Mouse (Mus musculus) CD8-positive naive resting alpha-beta T cell, adult 2 months (primary cell): ENCODE measurements around the gene Pex14.

ENCODE experiments used
- DNase-seq, 2 experiments: peaks; one replicate each; pipeline ENCODE4 v3.0.0; 2022; ENCODE audit warnings: low read depth in 2 of 2, low spot score in 2 of 2

Pex14 gene

DNA sequence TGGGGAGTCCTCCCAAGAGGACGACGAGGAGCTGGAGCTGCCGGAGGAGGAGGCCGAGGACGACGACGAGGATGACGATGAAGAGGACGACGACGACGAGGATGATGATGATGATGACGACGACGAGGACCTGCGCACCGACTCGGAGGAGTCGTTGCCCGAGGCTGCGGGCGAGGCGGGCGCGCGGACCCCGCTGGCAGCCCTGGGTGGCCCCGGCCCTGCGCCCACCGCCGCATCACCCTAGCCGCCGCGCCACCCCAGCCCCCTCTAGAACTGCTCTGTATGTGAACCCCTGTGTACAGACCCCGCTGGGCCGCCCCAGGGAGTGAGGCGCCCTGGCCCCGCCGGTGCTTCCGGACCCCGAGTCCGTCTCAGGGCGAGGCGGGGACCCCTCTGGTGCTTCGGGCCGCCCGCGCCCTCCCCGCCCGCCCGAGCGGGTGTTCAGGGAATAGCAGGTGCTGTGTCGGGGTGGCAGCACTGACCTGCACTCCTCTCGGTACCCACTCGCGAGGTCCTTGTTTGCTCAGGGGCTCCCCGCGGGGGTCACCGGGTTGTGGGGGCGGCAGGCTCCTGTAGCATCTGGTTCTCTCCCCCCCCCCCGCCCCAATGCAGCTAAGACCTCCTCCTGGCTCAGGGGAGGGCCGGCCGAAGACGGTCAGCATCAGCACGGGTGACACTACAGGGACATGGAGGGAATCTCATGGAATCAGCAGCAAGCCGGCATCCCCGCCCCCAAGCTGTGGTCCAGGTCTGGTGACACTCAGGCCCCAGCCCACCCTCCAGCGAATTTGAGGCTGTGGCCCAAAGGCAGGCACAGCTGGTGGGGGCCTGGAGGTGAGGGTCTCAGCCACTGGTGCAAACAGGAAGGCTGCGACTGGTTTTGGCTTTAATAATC, 147.1 kb downstream of the Pex14 start:
- no peak for DNase-seq

DNA sequence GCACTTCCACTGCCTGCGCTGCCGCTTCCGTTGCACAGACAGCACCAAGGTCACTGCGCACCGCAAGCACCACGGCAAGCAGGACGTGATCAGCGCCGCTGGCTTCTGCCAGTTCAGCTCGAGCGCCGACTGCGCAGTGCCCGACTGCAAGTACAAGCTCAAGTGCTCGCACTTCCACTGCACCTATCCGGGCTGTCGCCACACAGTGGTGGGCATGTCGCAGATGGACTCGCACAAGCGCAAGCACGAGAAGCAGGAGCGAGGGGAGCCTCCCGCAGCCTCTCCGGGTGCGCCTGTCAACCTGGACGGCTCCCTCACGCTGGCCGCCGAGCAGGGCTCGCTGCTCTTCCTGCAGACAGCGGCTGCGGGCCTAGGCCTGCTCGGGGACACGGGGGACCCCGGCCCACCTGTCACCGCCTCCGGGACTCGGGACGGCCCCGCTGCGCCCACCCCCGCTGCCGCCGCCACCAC, 147.8 kb downstream of the Pex14 start:
- no peak for DNase-seq

DNA sequence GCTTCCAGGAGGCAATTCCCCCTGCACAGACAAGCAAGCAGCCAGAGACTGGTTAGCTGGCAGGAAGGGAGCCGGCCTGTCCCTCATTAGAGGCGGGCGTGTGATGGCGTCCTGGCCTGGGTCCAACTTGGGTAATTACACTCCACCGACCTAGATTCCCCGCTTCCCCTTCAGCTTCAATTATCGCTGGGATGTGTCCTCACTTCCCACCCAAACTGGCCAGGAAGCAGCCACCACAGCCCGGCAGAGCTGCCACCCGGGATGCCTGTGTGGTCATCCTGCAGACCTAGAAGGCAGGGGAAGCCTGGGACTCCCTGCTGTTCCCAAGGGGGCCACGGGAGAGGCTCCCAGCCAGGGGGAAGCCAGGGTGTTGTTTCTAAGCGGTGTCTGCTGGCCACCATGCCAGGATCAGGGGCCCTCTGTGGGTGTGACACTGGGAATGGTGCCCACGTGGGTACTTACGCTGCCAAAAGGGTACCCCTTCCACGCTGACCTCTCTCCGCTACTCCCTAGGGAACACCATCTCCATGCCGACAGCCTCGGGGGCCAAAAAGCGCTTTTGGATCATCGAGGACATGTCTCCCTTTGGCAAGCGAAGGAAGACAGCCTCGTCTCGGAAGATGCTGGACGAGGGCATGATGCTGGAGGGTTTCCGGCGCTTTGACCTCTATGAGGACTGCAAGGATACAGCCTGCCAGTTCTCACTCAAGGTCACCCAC, 148.6 kb downstream of the Pex14 start:
- no peak for DNase-seq

DNA sequence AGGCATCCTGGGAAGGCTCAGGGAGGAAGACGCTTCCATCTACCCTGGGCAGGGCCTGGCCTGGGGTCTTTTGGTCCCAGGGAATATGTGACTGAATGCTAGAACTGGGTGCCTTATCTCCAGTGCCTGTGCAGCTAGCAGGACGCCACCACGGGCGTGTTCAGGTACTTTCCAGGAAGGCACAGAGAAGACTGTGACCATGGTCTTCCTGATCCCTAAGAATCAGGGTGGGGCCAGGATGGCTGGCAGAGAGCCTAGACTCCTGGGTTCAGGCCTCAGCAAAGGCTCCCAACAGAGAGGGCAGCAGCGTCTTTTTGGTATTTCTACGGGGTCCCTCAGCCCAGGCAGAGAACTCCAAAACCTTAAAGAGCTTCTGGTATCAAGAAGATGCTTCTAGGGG, 149.2 kb downstream of the Pex14 start:
- DNase-seq = no peak

DNA sequence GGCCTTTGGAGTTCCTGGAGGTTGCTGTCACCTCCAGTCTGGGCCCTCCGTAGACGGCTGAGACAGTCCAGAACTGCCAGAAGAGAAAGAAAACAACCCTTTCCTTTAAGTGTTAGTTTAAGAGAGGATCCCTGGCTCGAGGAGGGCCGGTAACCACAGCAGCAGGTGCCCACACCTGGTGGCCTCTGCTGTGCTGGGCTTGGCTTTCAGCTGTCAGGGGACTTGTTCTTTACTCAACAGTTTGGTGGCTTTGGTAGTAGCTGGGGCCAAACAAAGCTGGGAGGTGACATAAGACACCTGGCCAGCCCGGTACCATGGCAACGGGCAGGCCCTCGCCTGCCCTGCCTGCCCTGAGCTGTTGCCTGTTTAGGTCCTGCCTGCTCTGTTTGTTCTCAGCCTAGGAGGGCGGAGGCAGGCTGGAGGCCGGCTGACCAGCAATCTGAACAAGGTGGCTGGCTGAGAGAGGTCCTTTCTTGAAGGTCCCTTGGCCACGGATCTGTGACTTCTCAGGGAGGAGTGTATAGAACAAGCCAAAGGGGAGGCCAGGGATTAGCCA, 151.8 kb downstream of the Pex14 start:
- DNase-seq = no peak

DNA sequence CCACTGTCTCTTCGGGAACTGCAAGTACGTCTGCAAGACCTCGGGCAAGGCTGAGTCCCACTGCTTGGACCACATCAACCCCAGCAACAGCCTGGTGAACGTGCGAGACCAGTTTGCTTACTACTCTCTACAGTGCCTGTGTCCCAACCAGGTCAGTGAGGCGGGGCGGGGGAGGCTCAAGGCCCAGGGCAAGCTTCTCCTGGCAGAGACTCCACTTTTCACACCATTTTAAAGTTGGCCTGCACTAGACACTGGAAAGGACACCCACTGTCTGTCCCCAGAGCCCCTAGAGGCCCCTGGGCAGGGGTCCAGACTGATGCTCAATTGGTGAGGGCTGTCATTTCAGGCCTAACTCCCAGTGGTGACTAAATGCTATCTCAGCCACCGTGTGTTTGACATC, 153.6 kb downstream of the Pex14 start:
- no peak for DNase-seq

DNA sequence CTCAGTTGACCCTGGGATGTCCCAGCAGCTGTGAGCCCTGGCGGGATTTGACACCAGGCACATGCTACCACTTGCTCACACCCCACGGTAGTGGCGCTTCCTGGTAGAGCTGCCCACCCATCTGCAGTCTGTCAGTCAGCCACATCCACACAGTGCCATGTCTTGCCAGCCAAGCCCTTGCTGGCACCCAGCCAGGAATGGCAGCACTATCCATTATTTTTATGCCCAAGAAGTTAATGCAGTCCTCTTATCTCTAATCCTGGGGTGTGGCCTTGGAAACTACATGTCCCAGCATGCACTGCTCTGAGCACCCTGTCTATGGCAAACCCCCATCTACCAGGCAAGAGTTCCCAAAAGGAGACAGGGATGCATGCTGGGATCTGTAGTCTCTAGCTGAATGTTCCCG, 154.2 kb downstream of the Pex14 start:
- DNase-seq = no peak

DNA sequence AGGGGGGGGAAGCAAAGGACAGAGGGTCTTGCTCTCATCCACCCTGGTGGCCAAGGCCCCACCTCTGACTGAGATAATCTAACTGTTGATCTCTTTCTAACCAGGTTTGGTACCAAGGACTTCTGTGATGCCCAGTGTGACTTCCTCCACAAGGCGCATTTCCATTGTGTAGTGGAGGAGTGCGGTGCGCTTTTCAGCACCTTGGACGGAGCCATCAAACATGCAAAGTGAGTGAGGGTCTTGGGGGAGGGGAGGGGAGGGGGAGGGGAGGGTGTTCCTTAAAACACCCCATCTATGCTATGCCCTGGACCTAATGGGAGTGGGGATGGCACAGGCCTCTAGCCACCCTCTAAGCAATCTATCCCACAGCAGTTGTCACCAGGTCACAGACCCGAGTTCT, 156.6 kb downstream of the Pex14 start:
- no peak for DNase-seq

DNA sequence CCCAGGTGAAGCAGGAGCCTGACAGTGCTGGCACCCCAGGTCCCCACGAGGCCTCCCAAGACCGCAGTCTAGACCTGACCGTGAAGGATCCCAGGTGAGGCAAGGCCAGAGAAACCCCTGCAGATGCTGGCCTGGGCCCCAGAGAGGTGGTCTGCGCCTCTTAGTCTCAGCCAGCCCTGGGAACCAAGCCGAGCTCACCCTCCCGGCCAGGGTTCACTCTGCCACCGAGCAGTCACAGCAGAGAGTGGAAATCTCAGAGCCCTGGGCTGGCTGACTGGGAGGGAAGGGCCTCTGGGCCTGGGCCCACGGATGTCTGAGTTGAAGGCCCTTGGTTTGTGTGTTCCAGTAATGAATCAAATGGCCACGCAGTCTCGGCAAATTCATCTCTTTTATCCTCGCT, 158.4 kb downstream of the Pex14 start:
- no peak for DNase-seq

DNA sequence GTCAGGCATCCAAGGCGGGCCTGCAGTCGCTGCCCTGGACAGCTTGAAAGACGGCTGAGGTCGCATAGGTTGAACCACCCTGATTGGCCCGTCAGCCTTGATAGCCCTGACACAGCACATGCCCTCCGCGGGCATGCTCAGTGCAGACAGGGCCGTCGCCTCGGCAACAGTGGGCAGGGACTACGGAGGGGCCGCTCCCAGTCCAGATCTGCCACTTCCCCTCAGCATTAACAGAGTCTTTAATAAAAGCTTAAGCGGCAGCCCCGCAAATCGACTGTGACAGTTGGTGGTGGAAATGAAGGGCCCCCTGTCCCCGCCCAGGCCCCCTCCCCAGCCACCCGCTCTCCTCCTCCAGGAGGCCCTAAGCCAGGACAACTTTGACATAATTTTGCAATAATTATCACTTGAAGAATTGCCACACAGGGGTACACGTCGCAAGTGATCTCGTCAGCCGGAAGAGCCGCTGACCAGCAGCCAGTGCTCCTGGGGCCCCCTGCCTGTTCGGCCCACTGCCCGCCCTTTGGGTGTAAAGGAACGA, 158.9 kb downstream of the Pex14 start:
- peak in 1 of 2 experiments; percentile 12 for DNase-seq

DNA sequence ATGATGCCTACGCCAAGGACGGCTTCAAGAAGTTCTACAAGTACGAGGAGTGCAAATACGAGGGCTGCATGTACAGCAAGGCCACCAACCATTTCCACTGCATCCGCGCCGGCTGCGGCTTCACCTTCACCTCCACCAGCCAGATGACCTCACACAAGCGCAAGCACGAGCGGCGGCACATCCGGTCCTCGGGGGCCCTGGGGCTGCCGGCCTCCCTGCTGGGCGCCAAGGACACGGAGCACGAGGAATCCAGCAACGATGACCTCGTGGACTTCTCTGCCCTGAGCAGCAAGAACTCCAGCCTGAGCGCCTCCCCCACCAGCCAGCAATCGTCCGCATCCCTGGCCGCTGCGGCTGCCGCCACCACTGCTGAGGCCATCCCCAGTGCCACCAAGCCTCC, 161.1 kb downstream of the Pex14 start:
- no peak for DNase-seq

DNA sequence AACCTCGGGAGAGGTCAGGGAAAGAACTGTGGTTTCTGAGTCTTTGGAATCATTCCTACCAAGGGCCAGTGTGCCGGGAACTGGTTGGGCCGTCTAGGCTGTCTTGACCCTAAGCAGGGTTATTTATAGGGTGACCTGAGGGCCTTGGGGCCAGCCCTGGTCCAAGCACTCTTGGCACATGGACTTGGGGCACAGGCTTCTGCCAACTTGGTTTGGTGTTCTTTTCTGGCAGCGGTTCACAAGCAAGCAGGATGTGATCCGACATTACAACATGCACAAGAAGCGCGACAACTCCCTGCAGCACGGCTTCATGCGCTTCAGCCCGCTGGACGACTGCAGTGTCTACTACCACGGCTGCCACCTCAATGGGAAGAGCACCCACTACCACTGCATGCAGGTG, 162.9 kb downstream of the Pex14 start:
- DNase-seq = no peak

DNA sequence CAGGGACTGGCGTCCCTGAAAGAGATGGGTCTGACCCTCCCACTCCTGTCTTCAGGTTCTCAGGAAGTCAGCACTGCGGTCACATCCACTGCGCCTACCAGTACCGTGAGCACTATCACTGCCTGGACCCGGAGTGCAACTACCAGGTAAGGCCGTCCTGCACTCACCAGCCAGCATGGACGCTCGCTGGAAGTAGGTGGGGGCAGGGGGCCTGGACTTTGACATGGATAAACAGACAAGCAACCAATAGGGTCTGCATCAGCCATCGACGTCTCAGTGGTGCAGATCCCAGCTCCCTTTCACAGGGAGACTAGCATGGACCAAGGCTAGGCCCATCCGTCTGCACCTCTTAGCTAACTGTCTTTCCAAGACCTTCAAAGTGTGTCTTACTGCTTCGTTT, 163.6 kb downstream of the Pex14 start:
- DNase-seq = no peak

DNA sequence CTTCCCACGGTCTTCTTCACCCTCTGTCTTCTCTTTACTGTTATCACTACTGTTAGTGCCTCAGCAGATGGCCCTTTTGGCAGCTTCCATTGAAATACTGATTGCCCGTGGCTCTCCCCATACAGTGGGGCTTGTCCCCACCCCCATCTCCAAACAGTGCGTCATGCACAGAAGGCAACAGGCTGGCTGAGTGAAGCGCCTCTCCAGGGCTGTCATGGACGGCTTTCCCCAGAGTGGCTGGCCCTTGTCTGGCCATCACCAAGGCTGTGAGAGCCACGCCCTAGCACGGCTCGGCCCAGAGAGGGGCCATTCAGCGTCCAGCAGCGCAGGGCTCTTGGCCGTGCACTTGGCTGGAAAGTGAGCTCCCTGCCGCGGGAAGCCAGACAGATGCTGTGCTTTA, 164.5 kb downstream of the Pex14 start:
- DNase-seq = no peak

DNA sequence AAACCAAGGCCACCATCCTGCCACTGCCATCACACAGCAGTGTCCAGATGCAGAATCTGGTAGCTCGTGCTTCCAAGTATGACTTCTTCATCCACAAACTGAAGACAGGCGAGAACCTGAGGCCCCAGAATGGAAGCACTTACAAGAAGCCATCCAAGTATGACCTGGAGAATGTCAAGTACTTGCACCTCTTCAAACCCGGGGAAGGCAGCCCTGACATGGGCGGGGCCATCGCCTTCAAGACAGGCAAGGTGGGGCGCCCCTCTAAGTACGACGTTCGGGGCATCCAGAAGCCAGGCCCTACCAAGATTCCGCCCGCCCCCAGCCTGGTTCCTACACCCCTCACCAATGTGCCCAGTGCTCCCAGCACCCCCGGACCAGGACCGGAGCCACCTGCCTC, 166.6 kb downstream of the Pex14 start:
- no peak for DNase-seq

DNA sequence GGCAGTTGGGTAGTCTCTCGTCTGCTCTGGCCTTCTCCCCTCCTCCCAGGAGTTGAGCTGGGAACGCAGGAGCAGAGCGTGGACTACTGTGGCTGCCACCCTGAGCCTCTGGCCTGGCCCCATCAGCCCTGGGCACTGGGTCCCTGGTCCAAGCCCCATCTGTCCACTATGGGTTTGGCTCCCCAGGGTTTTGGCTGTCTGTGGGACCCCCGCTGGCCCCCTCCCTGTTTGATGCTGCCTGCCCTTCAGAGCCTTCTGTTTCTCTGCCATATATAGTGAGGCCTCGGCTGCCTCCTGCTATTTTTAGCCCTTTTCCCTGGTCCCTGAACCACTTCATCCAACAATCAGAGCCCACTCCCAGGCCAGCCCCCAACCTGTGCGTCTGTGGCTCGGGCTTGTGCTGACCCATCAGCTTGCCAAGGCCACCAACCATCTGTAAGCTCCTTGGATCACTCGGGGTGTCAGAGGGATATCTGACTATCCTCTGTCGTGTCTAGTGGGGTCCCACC, 168.9 kb downstream of the Pex14 start:
- DNase-seq = no peak

DNA sequence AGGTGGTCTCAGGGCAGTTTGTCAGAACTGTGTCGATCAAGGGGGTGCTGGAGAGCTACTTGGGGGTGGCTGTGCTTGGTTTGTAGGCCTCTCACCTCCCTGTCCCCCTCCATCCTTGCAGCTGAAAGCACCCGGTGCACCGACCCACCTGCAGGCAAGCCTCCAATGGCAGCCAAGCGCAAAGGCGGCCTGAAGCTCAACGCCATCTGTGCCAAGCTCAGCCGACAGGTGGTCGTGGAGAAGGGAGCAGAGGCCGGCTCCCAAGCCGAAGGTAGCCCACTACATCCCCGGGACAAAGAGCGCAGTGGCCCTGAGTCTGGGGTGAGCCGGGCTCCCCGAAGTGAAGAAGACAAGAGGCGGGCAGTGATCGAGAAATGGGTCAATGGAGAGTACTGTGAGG, 170.8 kb downstream of the Pex14 start:
- DNase-seq = no peak

DNA sequence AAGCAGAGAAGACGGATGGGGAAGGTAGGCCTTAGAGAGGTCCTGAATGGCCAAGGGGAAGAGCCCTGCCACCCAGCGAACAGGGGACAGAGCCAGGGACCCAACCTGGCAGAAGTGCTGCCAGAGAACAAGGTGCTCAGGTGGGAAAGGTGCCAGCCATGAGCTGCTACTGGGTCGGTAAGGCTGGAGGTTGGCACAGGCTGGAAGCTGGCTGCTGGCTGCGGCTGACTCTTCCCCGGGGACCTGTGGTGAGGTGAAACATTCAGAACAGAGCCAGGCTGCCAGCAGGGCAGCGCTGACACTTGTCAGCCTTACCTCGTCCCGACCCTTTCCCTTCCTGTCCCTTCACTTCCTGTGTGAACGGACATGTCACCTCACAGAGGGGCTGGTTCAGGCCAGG, 171.4 kb downstream of the Pex14 start:
- DNase-seq = no peak

DNA sequence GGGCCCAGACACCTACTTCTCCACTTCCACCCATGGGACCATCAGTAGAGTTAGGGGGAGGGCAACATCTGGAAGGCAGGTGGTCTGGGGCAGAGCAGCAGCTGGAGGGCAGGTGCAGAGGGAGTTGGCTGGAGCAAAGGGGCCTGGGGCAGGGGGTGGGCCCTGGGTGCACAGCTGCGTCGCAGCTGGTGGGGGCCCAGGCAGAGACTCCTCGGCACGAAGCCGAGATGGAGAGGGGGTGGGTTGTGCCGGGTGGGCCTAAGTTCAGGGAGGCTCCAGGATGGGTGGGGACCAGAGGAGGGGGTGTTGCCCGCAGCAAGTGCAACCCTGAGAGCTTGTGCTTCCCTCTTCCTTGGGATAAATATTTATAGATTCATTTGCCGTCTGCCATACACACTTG, 173.2 kb downstream of the Pex14 start:
- no peak for DNase-seq

DNA sequence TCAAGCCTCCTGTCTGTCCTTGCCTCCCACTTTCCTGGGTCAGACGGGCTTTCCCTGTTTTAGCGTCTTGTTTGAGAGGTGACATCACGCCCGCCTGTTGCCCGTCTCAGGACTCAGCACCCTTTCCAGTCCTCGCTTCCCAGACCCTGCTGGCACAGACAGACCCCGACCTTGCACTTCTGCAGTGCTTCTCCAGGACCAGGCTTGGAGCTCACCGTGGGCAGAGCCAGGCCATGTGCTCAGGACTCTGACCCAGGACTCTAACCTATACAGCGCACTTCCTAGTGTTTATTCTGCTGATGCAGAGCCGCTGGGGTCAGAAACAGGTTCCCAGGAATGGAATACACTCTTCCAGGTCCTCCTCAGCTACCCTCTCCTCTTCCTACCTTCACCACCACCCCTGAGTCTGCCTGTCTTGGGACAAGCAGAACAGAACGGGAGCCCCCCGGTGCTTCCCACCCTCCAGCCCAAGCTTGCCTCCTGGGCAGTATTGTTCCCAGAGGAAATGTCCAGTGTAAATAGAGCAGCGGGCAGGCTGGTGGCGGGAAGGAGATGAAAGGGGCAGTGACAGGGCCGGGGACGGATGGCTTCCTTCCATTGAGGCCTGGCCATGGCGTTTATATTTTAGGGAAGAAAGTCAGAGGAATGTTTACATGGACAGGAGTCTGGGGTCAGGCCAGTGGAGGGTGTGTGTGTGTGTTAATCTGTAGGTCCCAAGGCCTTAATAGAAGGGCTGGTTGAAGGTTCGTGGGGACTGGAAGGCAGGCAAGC, 173.9 kb downstream of the Pex14 start:
- DNase-seq = no peak

DNA sequence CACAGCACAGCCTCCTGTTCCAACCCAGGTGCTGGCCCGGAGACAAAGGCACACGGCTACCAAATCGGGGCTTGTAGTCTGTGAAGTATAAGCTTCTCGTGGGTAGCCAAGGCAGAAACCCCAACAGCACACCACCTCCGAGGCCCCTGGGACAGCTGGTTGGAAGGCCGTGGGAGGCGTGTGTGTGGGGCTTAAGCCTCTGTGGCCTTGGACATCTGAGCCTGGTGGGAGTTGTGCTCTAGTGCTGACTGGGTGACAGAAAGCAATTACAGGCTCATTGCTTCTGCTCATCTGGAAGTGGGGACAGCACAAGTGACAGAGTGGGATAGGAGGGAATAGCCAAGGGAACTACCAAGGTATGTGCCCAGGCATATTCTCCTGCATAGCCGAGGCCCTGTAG, 175.7 kb downstream of the Pex14 start:
- DNase-seq = no peak
